Mouse (Mus musculus): ENCODE data around the gene Trim71.

Gene Trim71

DNA sequence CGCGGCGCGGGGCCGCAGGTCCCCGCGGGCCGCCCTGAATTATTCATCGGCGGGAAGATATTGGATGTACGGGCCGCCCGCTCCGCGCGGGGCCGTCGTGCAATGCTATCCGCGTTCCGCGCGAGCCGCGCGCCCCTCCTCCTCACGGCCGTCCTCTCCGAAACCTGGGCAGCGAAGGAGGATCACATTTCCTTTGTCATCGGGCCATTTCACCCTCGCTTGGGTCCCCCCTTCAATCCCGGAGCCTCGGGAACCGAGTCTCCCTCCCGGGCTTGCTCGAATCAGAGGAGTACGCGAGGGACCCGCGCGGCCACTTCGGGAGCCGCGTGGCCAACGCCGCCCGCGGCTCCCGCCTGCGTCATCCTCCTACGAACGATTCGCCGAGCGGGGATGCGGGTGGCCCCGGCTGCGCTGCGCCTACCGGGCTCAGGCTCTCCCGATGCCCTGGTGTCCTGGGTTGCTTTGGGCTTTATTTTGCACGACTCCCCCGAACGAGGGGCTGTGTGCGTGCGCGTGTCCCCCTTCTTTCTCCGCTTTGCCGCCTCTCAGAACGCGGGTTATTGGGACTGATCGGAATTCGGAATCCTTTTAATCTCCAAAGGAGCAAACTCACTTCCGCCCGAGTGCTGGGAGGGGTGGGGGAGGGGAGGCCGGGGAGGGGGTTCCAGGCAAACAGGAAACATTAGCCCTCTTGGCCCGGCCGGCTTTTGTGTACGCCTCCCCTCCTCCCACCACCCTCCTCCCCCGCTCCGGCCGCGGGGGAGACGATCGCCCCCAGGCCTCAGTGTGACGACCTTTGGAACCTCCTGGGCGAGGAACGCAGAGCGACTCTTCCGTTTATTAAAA is at the start of gene Trim71:
Gene Trim71 (minus strand): TSS at position 609 of the 846 bp plus-strand sequence.
- DNase-seq: peak; percentile 92

DNA sequence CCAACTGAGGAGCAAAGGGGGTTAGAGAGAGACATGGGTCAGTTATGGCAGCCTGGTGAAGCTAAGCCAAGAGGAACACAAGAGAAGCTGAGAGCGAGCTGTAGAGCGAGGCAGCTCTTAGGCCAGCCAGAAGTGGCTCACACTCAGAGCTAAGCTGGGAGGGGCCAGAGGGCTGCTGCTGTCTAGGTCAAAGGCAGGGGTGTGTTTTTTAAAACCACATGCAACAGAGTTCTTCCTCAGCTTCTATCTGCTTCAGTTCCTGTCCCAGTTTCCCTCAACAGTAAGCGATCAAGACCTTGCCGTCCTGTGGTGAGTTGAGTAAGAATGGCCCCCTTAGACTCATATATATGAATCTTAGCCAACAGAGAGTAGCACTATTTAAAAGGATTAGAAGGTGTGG is 48.9 kb upstream of the Trim71 start:
- DNase-seq: no peak

DNA sequence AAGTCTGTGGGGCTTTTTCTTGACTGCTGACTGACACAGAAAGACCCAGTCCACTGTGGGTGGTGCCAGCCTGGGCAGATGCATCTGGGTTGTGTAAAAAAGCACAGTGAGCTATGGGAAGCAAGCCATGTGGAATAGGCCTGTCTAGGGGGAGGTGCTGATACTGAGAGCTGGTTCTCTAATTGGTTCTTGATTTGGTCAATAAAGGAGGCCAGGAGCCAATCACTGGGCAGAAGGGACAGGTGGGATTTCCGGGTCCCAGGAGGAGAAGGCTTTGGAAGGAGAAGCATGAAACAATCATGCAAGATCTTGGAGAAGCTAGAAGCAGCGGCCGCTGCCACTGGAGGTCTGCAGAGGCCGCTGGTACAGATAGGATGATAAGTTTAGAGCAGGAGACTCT is 48.4 kb upstream of the Trim71 start:
- DNase-seq: no peak

DNA sequence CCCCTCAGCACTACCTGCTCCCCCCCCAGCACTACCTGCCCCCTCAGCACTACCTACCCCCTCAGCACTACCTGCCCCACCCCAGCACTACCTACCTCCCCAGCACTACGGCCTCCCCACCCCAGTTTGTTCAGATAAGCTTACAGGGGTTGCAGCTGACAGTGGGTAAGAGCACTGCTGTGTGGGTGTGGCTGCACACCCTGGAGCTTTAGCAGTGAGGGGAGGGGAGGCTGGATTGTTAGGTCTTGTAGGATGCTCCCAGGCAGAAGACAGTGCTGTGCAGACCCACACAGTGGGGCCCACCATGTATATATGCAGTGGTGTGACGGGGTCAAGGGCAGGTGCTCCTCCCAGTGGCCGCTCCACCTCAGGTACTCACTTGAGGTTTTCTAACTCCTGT is 46.1 kb upstream of the Trim71 start:
- DNase-seq: no peak

DNA sequence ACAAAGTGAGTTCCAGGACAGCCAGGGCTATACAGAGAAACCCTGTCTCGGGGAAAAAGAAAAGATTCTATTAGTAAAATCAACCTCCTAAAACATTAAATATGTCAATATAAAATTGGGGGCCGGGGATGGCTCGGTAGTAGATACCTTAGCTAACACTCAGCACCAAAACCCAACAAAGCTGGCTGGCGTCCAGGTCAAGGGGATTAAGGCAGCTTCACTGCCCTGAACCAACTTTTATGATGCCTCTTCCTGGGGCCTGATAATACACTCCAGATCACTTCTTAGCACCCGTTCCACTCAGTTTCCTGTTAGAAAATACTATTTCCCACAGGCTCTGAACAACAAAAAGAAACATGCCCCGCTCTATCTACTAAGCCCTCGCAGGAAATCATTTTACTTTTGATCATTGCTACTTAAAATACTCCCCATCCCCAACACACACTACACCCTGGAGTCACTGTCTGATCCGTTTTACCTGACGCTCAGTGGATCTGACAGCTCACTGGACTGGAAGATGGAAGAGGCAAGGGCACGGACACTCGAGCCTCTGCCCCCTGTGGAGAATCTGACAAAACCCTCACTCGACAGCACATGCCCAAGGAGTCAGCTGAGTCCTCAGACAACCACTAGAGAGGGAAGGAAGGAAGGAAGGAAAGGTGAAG is 39.8 kb upstream of the Trim71 start:
- DNase-seq: peak; percentile 18

DNA sequence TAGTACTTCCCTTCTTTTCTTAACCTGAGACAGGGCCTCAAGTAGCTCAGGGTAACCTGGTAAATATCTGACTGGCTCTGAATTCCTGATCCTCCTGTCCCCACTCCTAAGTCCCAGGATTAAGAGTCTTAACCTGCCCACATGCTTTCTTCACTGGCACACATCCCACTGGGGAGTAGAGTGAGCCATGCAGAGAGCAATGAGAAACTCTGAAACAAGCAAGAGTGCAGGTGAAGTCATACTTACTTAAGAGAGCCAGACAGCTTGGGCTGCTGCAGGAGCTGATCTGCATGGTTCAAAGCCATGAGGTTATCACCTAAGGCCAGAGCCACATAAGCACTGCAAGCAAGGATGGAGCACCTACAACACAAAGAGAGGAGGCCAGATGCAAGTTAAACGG is 36.9 kb upstream of the Trim71 start:
- no peak for DNase-seq

DNA sequence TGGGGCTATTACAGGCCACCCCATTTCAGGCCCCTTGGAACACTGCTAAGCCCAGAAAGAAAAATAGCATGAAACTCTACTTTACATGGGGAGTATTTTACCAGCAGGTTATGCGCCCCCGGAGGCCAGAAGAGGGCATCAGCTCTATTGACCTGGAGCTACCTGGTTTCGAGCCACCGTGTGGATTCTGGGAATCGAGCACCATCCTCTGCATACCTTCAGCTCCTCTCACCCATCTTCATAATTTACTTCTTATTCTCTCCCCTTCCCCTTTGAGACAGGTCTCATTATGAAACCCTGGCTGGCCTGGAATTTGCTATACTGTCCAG is 20.8 kb upstream of the Trim71 start:
- DNase-seq: peak; percentile 27

DNA sequence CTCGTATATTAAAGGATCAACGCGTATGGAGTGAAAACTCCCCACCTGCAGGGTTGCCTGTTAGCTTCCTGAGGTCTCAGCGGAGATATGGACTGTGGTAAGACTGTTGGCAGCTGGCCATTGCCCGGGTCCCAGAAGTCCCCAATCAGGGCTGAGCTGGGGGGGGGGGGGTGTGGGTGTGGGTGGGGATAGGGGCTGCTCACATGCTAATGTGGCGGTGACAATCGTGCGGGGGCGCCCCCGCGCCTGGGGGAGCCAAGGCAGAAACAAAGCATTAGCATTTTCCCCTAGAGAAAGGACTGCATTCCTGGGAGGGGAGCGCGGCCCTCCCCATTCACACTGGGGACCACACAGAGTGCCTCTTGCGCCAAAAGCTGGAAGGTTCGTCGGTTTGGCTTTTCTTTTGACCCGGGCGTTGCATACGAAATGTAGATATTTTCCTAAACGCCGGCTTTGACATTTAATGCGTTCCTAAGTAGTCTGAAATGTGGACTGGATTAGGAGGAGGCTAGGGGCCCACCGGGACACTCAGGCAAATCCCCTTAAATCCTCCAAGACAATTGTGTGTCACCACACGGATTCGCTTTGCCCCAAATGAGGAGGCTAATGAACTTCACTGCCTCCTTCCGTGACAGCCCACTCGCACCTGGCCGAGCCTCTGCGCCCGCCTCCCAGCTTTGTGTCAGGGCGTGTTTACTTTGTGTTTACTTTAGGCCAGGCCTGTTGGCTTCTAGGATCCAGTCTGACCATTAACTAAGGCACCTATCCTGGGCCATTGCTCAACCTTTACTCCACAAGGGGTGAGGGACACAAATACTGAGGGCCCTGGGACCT is 20.2 kb upstream of the Trim71 start:
- peak; percentile 71 for DNase-seq

DNA sequence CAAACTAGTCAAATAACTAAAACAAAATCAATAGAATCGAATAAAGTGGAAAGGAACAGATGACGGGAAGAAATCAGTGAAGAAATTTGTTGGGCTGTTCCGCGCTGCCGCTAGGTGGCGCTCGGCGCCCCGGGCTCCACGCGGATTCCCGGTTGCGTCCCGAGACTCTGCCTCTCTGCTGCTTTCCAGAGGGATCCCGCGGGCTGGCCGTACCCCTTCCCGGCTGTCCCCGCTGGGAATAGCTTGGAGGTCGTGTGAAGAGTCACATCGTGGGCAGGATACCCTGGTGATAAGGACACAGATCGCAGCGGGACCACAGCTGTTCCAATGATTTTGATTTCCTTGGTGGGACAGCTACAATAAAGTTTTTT is 19.6 kb upstream of the Trim71 start:
- peak; percentile 87 for DNase-seq

DNA sequence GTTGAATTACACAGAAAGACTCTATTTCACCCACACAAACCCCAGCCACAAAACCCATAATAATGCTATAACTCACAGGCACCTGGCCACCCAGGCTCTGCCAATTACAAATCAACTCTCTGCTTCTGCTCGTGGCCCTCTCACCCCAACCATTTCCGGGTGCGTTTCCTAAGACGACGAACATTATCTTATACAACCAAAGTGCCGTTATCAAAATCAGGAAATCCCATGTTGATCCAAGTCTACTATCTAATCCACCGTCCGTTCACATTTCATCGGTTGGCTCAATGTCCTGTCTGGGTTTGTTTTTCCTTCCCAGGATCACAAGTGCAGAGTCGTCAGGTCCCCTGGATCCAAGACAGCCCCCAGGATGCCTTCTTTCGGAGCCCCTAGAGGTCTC is 14.5 kb upstream of the Trim71 start:
- no peak for DNase-seq

DNA sequence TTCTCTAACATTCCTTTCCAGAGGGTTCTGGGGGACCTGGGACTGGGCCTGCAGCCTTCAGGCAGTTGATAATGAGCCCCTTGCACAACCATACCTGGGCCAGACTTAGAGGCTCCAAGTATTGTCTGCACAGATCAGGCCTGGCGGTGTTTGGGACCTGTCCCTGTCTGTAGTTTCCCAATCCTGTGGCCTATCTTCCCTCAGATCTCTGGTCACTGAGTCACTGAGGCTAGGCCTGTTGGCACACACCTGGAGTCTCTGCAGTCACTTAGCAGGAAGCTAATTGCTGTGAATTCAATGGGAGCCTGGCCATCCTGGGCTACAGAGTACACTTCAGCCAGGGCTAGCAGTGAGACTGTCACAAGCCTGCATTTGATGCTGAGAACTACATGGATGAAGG is 11.8 kb upstream of the Trim71 start:
- no peak for DNase-seq

DNA sequence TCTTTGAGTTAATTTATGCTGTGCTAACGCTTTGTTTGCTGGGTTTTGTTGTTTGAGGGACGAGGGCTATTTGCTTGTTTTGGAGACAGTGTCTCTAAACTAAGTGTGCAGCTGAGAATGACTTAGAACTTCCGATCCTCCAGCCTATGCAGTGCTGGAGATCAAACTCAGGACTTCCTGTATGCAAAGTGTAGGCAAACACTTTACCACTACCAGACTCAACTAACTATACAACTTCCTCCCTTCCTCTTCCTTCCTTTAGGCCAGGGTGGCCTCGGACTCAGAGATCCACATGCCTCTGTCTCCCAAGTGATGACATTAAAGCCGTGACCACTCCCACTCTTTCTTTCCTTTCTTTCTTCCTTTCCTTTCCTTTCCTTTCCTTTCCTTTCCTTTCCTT is 9.4 kb upstream of the Trim71 start:
- DNase-seq: no peak

DNA sequence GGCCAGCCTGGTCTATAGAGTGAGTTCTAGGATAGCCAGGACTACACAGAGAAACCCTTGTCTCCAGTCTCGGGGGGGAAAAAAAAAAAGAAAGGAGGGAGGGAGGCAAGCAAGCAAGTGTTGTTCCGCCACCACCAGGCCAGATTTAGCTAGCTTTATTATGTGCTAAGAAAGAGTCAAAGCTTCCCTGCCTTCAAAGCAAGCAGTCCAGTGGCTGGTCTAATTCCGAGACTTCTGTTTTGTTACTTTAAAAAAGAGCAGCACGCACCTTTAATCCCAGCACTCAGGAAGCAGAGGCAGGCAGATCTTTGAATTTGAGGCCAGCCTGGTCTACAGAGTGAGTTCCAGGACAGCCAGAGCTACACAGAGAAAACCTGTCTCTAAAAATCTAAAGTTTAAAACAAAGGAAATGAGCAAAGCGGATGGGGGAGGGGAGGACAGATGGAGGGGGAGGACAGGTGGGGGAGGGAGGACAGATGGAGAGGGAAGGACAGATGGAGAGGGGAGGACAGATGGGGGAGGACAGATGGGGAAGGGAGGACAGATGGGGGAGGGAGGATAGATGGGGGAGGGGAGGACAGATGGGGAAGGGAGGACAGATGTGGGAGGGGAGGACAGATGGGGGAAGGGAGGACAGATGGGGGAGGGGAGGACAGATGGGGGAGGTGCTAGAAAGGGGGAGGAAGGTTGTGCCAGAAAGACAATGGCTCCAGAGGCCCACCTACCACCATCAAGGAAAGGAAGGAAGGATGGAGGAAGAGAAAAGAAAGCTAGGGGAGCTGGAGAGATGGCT is 4.7 kb upstream of the Trim71 start:
- DNase-seq: no peak

DNA sequence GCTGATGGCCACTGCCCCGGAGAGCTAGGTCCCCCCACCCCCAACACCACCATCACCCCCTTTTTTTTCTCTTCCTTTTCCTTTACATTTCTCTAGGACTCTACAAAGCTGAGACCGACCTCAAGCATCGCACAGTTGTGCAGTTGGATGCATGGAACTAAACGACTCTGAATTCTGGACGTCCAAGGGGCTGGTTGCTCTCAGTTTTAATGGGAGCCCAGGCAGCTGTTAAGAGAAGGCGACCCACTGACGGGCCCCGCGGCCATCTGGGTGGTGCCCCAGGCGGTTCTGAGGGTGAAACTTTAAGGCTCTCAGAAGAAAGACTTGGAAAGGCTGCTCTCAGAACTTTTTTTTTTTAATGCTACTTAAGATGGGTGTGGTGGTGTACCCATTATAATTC is 498 bp upstream of the Trim71 start:
- DNase-seq: peak; percentile 59

DNA sequence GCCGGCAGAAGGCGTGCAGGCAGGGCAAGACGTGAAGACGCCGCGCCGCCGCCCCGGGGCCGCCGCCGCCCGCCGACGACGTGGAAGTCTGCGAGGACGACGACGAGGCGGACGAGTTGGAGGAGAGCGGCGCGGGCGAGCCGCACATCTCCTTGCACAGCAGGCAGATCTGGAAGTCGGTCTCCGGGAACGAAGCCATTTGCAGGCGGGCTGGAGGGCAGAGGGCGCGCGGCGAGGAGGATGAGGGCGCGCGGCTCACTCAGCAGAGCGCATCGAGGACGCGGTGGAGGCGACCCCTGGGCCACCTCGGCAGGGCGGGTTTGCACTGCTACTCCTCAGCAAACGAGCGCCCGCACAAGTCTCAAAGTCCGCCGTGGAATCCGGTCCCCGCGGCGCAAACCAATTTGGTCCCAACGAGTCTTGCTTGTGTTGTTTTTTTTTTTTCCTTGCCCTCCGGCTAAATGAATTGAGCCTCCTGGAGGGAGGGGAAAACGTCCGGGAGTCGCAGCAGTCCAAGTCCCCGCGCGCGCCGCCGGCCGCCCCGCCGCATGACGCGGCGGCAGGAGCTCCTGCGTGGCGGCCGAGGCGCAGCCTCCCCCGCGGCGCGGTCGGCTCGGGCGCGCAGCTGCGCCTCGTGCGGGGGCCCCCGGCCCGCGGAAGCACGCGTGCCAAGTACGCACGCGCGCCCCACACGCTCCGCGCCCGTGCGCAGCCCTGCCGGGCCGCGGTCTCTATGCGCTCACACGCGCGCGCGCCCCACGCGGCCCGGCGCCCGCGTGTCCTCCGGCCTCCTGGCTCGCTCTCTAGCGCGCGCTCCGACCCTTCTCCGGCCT is 1.0 kb downstream of the Trim71 start:
- peak; percentile 80 for DNase-seq

DNA sequence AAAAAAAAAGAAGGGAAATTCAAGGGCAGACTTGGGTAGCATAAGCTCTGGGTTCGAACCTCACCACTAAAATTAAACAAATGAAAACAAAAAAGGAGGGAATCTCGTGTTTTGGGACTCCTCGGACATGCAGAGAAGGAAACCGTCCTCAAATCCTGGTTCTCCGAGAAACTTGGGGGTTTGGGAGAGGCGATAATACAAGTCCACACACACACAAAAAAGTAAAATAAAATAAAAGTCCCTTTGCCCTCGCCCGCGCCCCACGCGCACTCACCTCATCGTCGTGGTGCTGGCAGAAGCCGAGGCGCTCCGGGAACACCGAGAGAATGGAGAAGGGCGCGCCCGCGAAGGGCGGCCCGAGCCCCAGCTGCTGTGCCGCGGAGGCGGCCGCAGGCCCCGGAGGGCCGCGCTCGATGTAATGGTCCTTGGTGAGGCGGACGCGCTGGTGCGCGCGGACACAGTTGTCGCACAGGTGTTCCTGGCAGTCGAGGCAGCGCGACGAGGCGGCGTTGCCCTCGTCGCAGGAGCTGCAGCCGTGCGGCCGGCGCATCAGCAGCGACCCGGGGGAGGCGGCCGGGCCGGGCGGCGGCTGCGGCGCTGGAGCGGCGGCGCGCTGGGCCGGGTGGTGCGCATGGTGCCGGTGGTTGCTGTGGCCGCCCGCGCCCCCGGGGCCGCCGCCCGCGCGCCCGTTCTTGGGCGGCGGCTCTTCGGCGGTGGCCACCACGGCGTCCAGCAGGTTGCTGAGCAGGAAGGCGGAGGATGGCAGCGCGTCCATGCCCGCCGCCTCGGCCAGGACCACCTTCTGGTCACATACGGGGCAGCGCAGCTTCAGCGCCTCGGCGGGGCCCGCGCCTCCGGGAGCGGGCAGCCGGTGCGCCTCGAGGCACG is 1.9 kb downstream of the Trim71 start:
- DNase-seq: peak; percentile 67

DNA sequence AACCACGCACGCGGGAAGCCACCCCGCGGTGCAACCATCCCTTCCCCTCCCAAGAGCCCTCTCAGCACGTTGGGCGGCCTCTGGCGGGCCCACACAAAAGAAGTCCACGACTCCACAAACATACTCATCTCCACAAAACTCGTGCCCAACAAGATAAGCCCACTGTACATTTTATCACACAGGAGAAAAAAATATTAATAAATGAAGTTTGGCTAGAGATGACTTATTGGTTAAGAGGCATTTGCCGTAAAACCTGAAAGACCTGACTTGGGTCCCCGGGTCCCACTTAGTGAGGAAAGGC is 2.5 kb downstream of the Trim71 start:
- DNase-seq: peak; percentile 72

DNA sequence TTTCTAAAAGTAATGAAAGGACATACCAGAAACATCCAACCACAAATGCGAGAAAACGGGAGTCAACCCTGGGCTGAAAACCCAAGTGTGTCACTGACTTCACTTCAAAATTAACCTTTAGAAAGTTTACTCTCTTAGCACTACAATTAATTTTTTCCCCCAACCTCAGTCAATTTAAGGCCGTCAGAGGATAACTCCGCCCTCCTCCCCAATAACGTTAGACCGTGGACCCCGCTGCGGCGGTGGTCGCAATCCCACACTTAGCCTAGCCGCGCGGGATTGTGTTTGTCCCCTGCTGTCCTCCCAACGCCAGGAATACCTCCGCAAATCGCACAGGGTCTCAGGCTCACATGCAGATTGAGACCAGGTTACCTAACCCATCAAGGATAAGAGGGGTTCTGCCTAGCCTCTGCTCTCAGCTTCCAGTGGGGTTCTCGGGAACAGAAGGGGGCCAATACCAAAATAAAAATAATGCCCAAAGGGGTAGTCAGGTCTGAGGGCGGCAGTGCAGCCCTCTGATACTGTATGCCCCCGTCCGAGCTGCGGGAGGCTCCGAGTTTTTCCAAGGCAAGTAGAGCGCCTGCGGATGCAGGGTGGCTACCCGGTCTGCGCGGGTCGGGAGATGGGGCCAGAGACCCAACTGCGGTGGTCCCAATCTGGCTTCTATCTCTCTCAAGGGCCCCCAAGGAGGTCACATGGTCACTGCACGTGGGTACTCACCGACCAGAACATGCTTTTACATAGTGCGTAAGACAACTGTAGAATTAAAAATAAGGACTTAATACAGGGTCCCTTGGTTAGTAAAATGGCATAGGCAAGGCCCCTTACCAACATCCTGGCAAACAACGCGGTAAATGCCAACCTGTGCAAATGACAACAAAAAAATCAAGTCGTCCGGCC is 3.1 kb downstream of the Trim71 start:
- peak; percentile 69 for DNase-seq

DNA sequence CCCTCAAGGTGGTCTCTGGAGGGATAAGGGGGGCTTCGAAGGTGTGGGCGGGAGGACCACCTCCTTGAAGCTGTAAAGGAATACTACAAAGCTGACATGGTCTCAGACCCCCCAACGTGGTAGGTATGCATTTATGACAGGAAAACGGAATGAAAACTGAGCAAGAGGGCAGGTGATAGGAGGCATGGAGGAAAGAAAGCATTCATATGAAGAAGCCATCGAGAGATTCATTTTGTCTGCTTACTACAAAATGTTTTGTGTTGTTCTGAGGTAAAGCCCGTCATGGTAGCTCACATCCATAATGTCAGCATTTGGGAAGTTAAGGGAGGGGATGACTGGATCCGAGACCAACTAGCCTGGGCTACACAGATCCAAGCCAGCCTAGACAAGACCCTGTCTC is 4.0 kb downstream of the Trim71 start:
- no peak for DNase-seq

DNA sequence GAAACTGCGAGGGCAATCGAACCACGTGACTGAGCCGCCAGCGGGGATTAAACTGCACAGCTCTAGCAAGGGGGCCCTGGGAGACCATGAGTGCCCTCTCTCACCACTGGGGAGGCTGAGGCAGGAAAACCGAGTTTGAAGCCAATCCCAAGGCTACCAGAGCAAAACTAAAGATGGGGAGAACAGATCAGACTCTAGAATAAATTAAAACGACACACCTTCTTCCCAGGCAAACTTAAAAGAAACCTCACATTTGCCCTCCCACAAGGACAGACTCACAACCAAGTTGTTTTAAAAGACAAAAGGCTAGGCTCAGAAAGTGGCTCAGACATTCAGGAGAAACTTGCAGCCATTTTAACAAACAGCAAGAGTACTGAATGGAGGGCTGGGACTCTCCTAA is 7.1 kb downstream of the Trim71 start:
- DNase-seq: no peak
